Mouse (Mus musculus) G1E (cell line): ENCODE measurements around the gene Pde10a. TPM values are rescaled to one million over a fixed set of nuclear protein-coding genes. Genes with fewer than 3 reads are reported as not detected.

Source experiments
- ATAC-seq: 2 replicates; pipeline ENCODE4 v1.8.0; 2016; ENCODE audit warnings: mild to moderate bottlenecking; ENCODE audit not compliant: insufficient number of reproducible peaks, poor library complexity, low FRiP score, severe bottlenecking; ENCODE audit errors: extremely low read depth
- DNase-seq: peaks from one replicate; pipeline ENCODE4 v3.0.0; 2012; ENCODE audit warnings: low spot score
- H3K27me3 ChIP-seq: 2 replicates; pipeline ENCODE4 v1.6.1; 2012; ENCODE audit warnings: mild to moderate bottlenecking, low read length, inconsistent platforms; ENCODE audit not compliant: insufficient read depth
- H3K36me3 ChIP-seq: replicated peaks from 2 replicates; pipeline ENCODE3; 2012; ENCODE audit warnings: mild to moderate bottlenecking, inconsistent platforms
- H3K4me1 ChIP-seq: 2 replicates; pipeline ENCODE4 v1.6.1; 2012; ENCODE audit warnings: low read depth, low read length, inconsistent platforms, mixed read lengths; ENCODE audit not compliant: insufficient read depth
- H3K4me3 ChIP-seq: 2 replicates; pipeline ENCODE4 v1.5.1; 2012; ENCODE audit warnings: low read depth, mild to moderate bottlenecking, inconsistent platforms, low read length, moderate library complexity, mixed read lengths
- H3K9me3 ChIP-seq: replicated peaks from 2 replicates; pipeline ENCODE4 v1.6.1; 2012; ENCODE audit warnings: inconsistent platforms
- CTCF ChIP-seq: IDR thresholded peaks from 2 replicates; pipeline ENCODE4 v1.5.1; 2012; ENCODE audit warnings: low read depth, low read length, inconsistent platforms, mixed read lengths
- GATA1 ChIP-seq: IDR thresholded peaks from 2 replicates; pipeline ENCODE4 v1.6.1; 2012; ENCODE audit warnings: borderline replicate concordance, low read length, inconsistent platforms, mixed read lengths
- GATA2 ChIP-seq: IDR thresholded peaks from 2 replicates; pipeline ENCODE4 v1.6.1; 2012; ENCODE audit warnings: low read depth, low read length, inconsistent platforms, borderline replicate concordance
- POLR2AphosphoS5 ChIP-seq: IDR thresholded peaks from 2 replicates; pipeline ENCODE4 v1.6.1; 2012; ENCODE audit warnings: low read depth, low read length, inconsistent platforms; ENCODE audit not compliant: insufficient replicate concordance
- TAL1 ChIP-seq: conservative IDR thresholded peaks from 2 replicates; pipeline ENCODE4 v1.6.1; 2012; ENCODE audit warnings: low read depth, low read length, inconsistent platforms, mixed read lengths
- polyA plus RNA-seq: library from polyadenylated mRNA; stranded (reverse); fragments of >175 nt; gene quantifications from 2 replicates; pipeline ENCODE4 v1.2.3, GENCODE M21; 2012
- total RNA-seq, 2 experiments: library from RNA; stranded (forward) in 1 of 2; stranded (reverse) in 1 of 2; fragments of 200-1000 nt in 1 of 2; fragments of >200 nt in 1 of 2; fragmentation: Nextera tagmentation in 1 of 2; gene quantifications; 2 replicates each; pipeline ENCODE4 v1.2.3; 2014 to 2017

The Pde10a gene
- total and polyA plus RNA-seq, 3 experiments: 0.27 to 0.83 TPM; not detected in 1

DNA sequence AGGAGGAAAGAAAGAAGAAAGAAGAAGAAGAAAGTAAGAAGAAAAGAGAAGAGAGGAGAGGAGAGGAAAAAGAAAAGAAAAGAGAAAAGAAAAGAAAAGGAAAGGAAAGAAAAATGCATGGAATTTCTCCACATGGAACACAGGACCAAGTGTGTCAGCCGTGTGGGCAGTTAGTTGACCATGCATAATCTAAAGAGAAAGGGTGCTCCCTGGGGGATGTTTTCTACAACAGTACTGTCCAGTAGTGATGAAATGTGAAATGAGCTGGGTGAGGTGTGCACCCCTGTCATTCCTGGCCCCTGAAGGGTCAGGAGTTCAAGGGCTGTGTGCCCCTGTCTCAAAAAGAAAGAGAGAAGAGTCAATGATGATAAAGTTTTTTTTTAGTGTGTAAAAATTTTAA is 352.9 kb downstream of the Pde10a start:
- H3K36me3 ChIP-seq: no peaks in the 10 kb centered on the region
- no peak for TF ChIP-seq POLR2AphosphoS5
- TF ChIP-seq GATA1: no peak
- TF ChIP-seq GATA2: no peak
- TF ChIP-seq TAL1: no peak
- no peak for TF ChIP-seq CTCF
- no peak for DNase-seq
- no peaks in the 10 kb centered on the region for H3K4me1 ChIP-seq
- no peak for ATAC-seq
- no peak overlapping the region for H3K4me3 ChIP-seq
- 0 out of 2 replicates have a peak, but pooled peaks cover 3% of the 10 kb centered on the region for H3K27me3 ChIP-seq
- peaks cover 17% of the 10 kb centered on the region; the same call in 1 of the 2 replicates for H3K9me3 ChIP-seq

GRCm38 (mm10) chr17:8881711-8882110 is 356.5 kb downstream of the Pde10a start:
- TF ChIP-seq GATA2 (no peak), TAL1 (no peak), CTCF (no peak), GATA1 (no peak), POLR2AphosphoS5 (no peak)
- no peaks in the 10 kb centered on the region for H3K4me1 ChIP-seq
- DNase-seq (no peak), ATAC-seq (no peak)
- no peaks in the 10 kb centered on the region for H3K36me3 ChIP-seq
- H3K4me3 ChIP-seq: no peak overlapping the region
- H3K9me3 ChIP-seq: peaks cover 15% of the 10 kb centered on the region
- no peaks in the 10 kb centered on the region for H3K27me3 ChIP-seq

DNA sequence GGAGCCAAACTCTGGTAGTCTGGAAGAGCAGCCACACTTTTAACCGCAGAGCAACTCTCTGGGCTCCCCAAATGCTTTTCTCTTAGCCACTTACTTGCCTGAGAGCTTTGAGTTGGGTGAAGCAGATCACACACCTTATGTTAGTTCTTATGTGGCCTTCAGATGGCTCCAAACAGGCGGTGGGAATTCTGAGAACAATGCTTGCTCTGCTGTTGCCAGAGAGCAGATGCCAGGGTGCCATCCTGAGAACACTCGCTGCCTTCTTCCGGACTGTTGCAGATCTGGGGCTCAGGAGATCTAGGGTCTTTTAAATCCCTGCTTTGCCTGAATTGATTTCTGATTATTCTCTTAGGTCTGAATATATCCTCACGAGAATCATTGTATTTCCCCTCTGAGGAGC is 359.5 kb downstream of the Pde10a start:
- H3K4me1 ChIP-seq: no peaks in the 10 kb centered on the region
- DNase-seq (no peak), ATAC-seq (no peak)
- H3K9me3 ChIP-seq: peaks cover 20% of the 10 kb centered on the region
- TF ChIP-seq POLR2AphosphoS5 (no peak), GATA1 (no peak)
- H3K36me3 ChIP-seq: no peaks in the 10 kb centered on the region
- peaks cover 4% of the 10 kb centered on the region; the same call in 1 of the 2 replicates for H3K27me3 ChIP-seq
- no peak overlapping the region for H3K4me3 ChIP-seq

DNA sequence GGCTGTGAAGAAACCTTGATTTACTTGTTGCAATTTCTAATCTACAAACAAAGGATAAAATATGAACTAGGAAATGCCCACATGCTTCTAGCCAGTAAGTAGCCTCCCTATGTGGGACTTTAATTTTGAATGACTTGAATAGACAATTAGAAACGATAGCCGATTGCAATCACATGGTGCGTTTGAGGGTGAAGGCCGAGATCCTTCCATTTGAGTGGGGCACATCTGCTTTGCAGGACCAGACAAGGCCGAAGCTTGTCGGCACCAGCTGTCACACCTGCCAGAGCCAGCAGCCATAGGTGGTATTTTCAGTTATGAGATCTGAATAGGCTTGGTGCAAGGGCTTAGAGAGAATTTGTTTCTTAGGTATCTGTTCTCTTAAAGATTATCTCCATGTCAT is 360.7 kb downstream of the Pde10a start:
- Histone ChIP-seq H3K4me1 (no peaks in the 10 kb centered on the region), H3K36me3 (no peaks in the 10 kb centered on the region), H3K27me3 (peaks cover 4% of the 10 kb centered on the region; the same call in 1 of the 2 replicates), H3K4me3 (no peak overlapping the region), H3K9me3 (peaks cover 15% of the 10 kb centered on the region)
- no peak for TF ChIP-seq POLR2AphosphoS5
- no peak for TF ChIP-seq GATA2
- TF ChIP-seq GATA1: no peak
- no peak for TF ChIP-seq CTCF
- TF ChIP-seq TAL1: no peak
- DNase-seq: no peak
- no peak for ATAC-seq

DNA sequence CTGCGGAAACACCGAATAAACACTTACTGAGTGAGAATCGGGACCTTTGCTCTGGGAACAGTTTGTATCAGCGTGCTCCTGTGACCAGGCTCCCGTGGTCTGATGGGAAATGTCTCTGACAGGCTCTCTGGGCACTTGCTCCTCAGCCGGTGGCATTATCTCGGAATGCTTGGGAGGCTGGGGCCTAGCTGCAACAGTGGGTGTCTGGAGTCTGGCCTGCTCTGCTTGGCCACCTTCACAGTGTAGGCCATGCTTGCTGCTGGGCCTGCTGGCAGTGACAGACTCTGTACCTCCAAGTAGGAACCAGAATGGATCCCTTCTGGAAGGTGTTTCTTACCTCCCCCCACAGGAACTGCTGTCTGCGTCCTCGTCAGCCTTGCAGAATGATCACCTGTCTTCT is 362.9 kb downstream of the Pde10a start:
- Histone ChIP-seq H3K36me3 (no peaks in the 10 kb centered on the region), H3K4me1 (no peaks in the 10 kb centered on the region), H3K27me3 (peaks cover 4% of the 10 kb centered on the region; the same call in 1 of the 2 replicates), H3K9me3 (peaks cover 16% of the 10 kb centered on the region), H3K4me3 (no peak overlapping the region)
- ATAC-seq (no peak), DNase-seq (no peak)
- no peak for TF ChIP-seq GATA1
- no peak for TF ChIP-seq CTCF
- TF ChIP-seq GATA2: no peak

GRCm38 (mm10) chr17:8888639-8889038 is 363.5 kb downstream of the Pde10a start:
- H3K4me1 ChIP-seq: no peaks in the 10 kb centered on the region
- DNase-seq: no peak

More at GRCm38 (mm10) chr17:8888639-8889038, 363.5 kb downstream of the Pde10a start:
- Histone ChIP-seq H3K9me3 (peaks cover 13% of the 10 kb centered on the region), H3K4me3 (no peak overlapping the region), H3K36me3 (no peaks in the 10 kb centered on the region), H3K27me3 (peaks cover 8% of the 10 kb centered on the region; the same call in 1 of the 2 replicates)
- TF ChIP-seq GATA1 (no peak), GATA2 (no peak), TAL1 (no peak), POLR2AphosphoS5 (no peak), CTCF (no peak)
- no peak for ATAC-seq
